Mouse (Mus musculus): ENCODE data around the gene Rgl2. TPM values are rescaled to one million over a fixed set of nuclear protein-coding genes. Genes with fewer than 3 reads are reported as not detected.

Gene Rgl2
- polyA plus RNA-seq, 1 experiment from 2014 or later = 44.2 TPM

- Histone ChIP-seq H3K9me3 (no peaks in the 10 kb centered on the region), H3K27ac (no peak overlapping the region), H3K4me3 (no peak overlapping the region), H3K36me3 (peaks cover 49% of the 10 kb centered on the region), H3K4me1 (peaks cover 38% of the 10 kb centered on the region), H3K27me3 (ENCODE audit: insufficient read depth, poor library complexity, severe bottlenecking) (no peaks in the 10 kb centered on the region)
- 91% methylated on average over 31 of the region's 31 CpGs for WGBS
- peak; percentile 68 for DNase-seq (ENCODE audit: low spot score)
Measured at GRCm38 (mm10) chr17:33911052-33911812, 18.1 kb upstream of the Rgl2 start.

GRCm38 (mm10) chr17:33911813-33912414 is 17.4 kb upstream of the Rgl2 start:
- Histone ChIP-seq H3K27ac (no peak overlapping the region), H3K36me3 (peaks cover 49% of the 10 kb centered on the region)
- WGBS = 90% methylated on average over 28 of the region's 28 CpGs

DNA sequence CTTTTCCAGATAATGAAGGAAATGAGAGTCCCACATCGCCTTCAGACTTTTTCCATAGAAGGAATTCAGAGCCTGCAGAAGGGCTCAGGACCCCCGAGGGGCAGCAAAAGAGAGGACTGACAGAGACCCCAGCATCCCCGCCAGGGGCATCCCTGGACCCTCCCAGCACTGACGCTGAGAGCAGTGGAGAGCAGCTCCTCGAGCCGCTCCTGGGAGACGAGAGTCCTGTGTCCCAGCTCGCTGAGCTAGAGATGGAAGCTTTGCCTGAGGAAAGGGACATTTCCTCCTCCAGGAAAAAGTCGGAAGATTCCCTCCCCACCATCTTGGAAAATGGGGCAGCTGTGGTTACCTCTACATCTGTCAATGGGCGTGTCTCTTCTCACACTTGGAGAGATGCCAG is 16.1 kb upstream of the Rgl2 start:
- WGBS = 91% methylated on average over 10 of the region's 10 CpGs
- Histone ChIP-seq H3K27me3 (ENCODE audit: insufficient read depth, poor library complexity, severe bottlenecking) (no peaks in the 10 kb centered on the region), H3K9me3 (no peaks in the 10 kb centered on the region), H3K4me3 (no peak overlapping the region), H3K36me3 (peaks cover 63% of the 10 kb centered on the region), H3K4me1 (peaks cover 50% of the 10 kb centered on the region), H3K27ac (no peak overlapping the region)
- DNase-seq (ENCODE audit: low spot score) = no peak

More at GRCm38 (mm10) chr17:33911813-33912414, 17.4 kb upstream of the Rgl2 start:
- DNase-seq (ENCODE audit: low spot score) = peak; percentile 70
- Histone ChIP-seq H3K4me1 (peaks cover 42% of the 10 kb centered on the region), H3K27me3 (ENCODE audit: insufficient read depth, poor library complexity, severe bottlenecking) (no peaks in the 10 kb centered on the region), H3K9me3 (no peaks in the 10 kb centered on the region), H3K4me3 (no peak overlapping the region)

- H3K36me3 ChIP-seq = peaks cover 67% of the 10 kb centered on the region
- H3K4me3 ChIP-seq = no peak overlapping the region
- no peak for DNase-seq (ENCODE audit: low spot score)
- H3K4me1 ChIP-seq = peaks cover 51% of the 10 kb centered on the region
- no peak overlapping the region for H3K27ac ChIP-seq
- no peaks in the 10 kb centered on the region for H3K27me3 ChIP-seq (ENCODE audit: insufficient read depth, poor library complexity, severe bottlenecking)
- WGBS = 88% methylated on average over 8 of the region's 8 CpGs
- no peaks in the 10 kb centered on the region for H3K9me3 ChIP-seq
Measured at GRCm38 (mm10) chr17:33913905-33914304, 15.4 kb upstream of the Rgl2 start.

DNA sequence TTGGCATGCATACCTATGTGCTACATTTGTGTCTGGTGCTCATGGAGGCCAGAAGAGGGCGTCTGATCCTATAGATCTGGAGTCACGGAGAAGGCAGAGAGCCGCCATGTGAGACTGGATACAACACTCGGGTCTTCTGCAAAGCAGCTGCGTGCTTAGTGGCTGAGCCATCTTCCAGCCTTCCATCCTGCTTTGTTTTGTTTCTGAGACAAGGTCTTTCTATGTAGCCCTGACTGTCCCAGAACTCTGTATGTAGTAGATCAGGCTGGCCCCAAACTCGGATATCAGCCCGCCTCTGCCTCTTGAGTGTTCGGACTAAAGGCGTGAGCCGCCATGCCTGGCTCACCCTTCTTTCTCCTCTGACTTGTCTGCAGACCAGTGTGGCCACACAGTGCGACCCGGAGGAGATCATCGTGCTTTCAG is 14.4 kb upstream of the Rgl2 start:
- 73% methylated on average over 13 of the region's 13 CpGs for WGBS

GRCm38 (mm10) chr17:33915671-33916250 is 13.6 kb upstream of the Rgl2 start, which contains the start of the genes Tapbp and Zbtb22:
TSS of gene Tapbp (plus strand) at chr17:33915899.
TSS of gene Zbtb22 (plus strand) at chr17:33915904.
- peak within 1 kb of the TSS; percentile 81 for H3K4me3 ChIP-seq
- peaks cover 56% of the 10 kb centered on the region for H3K4me1 ChIP-seq
- peaks cover 62% of the 10 kb centered on the region for H3K36me3 ChIP-seq
- peak; percentile 100 for DNase-seq (ENCODE audit: low spot score)
- H3K9me3 ChIP-seq = no peaks in the 10 kb centered on the region
- H3K27me3 ChIP-seq (ENCODE audit: insufficient read depth, poor library complexity, severe bottlenecking) = no peaks in the 10 kb centered on the region
- peak within 1 kb of the TSS; percentile 97 for H3K27ac ChIP-seq
- under 1% methylated on average over 34 of the region's 34 CpGs for WGBS

More for the DNA sequence above, 14.4 kb upstream of the Rgl2 start:
- H3K27me3 ChIP-seq (ENCODE audit: insufficient read depth, poor library complexity, severe bottlenecking) = no peaks in the 10 kb centered on the region
- peak overlapping the region; percentile 81 for H3K4me3 ChIP-seq
- peaks cover 67% of the 10 kb centered on the region for H3K36me3 ChIP-seq
- DNase-seq (ENCODE audit: low spot score) = no peak
- H3K4me1 ChIP-seq = peaks cover 59% of the 10 kb centered on the region
- H3K9me3 ChIP-seq = no peaks in the 10 kb centered on the region
- peak overlapping the region; percentile 97; the same call in 1 of the 2 replicates for H3K27ac ChIP-seq

DNA sequence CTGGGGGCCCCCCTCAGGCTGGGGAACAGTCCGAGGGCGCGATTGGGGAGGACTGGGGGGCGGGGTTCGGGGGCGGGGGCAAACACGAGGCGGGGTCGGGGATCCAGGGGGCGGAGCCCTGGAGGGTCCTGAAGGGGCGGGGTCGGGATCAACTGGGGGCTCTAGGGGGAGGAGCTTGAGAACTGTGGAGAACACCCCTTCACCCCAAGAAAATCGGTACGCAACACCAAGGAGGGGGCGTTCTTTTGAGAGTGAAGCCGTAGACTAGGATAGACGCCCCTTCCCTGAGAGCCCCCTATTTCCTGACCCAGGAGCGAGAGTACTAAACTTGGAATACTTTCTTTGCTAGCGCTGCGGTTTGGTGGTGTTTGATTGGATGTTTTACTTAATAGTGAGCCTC is 13.0 kb upstream of the Rgl2 start:
- Histone ChIP-seq H3K4me3 (peak overlapping the region; percentile 81), H3K27me3 (ENCODE audit: insufficient read depth, poor library complexity, severe bottlenecking) (no peaks in the 10 kb centered on the region), H3K27ac (peak overlapping the region; percentile 97), H3K36me3 (peaks cover 56% of the 10 kb centered on the region), H3K4me1 (peaks cover 56% of the 10 kb centered on the region), H3K9me3 (no peaks in the 10 kb centered on the region)
- DNase-seq (ENCODE audit: low spot score) = peak; percentile 89
- WGBS = 2% methylated on average over 19 of the region's 20 CpGs

- Histone ChIP-seq H3K27me3 (ENCODE audit: insufficient read depth, poor library complexity, severe bottlenecking) (no peaks in the 10 kb centered on the region), H3K36me3 (peaks cover 49% of the 10 kb centered on the region), H3K9me3 (no peaks in the 10 kb centered on the region), H3K4me3 (peak overlapping the region; percentile 81), H3K4me1 (peaks cover 51% of the 10 kb centered on the region), H3K27ac (peak overlapping the region; percentile 52; the same call in 1 of the 2 replicates)
- no peak for DNase-seq (ENCODE audit: low spot score)
- WGBS = 69% methylated on average over 31 of the region's 31 CpGs
Measured at GRCm38 (mm10) chr17:33916847-33917655, 12.3 kb upstream of the Rgl2 start.

DNA sequence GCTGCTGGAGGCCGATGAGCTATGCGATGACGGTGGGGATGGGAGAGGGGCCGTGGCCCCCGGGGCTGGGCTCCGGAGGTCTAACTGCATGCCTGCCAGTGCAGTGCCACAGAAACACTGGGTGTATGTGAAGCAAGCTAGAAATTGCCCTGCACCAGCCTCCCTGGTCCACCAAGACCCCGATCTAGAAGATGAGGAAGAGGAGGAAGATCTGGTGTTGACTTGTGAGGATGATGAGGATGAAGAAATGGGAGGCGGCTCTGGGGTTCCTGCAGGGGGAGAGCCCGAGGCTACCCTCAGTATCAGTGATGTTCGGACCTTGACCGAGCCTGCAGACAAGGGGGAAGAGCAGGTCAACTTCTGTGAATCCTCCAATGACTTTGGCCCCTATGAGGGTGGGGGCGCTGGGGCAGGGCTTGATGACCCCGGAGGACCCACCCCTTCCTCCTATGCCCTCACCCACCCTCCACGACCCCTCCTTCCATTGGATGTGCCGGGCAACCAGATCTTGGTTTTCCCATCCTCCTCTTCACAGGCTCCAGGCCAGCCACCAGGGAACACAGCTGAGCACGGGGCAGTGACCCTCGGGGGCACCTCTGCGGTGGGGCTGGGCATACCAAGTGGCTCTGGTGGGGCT is 11.6 kb upstream of the Rgl2 start:
- no peak for DNase-seq (ENCODE audit: low spot score)
- Histone ChIP-seq H3K4me3 (peak overlapping the region; percentile 81; the same call in 1 of the 2 replicates), H3K4me1 (peaks cover 47% of the 10 kb centered on the region), H3K27me3 (ENCODE audit: insufficient read depth, poor library complexity, severe bottlenecking) (no peaks in the 10 kb centered on the region), H3K36me3 (peaks cover 42% of the 10 kb centered on the region), H3K27ac (peak overlapping the region; percentile 52), H3K9me3 (no peaks in the 10 kb centered on the region)
- WGBS = 85% methylated on average over 18 of the region's 18 CpGs

- no peak for DNase-seq (ENCODE audit: low spot score)
- no peaks in the 10 kb centered on the region for H3K9me3 ChIP-seq
- peak overlapping the region; percentile 83; the same call in 1 of the 2 replicates for H3K27ac ChIP-seq
- peaks cover 35% of the 10 kb centered on the region for H3K36me3 ChIP-seq
- no peaks in the 10 kb centered on the region for H3K27me3 ChIP-seq (ENCODE audit: insufficient read depth, poor library complexity, severe bottlenecking)
- H3K4me1 ChIP-seq = peaks cover 47% of the 10 kb centered on the region
- 52% methylated on average over 37 of the region's 37 CpGs for WGBS
- peak overlapping the region; percentile 82 for H3K4me3 ChIP-seq
Measured at GRCm38 (mm10) chr17:33918293-33919203, 10.8 kb upstream of the Rgl2 start.

All from heart, embryonic 10.5 days (tissue).